Mouse (Mus musculus): ENCODE measurements around the gene Nrp2.

Gene Nrp2

GRCm38 (mm10) chr1:62820170-62820569 is 117.1 kb downstream of the Nrp2 start:
- DNase-seq (ENCODE audit: low spot score), result no peak

- DNase-seq (ENCODE audit: low spot score), result no peak
Measured at GRCm38 (mm10) chr1:62821509-62822398, 118.7 kb downstream of the Nrp2 start.

- DNase-seq (ENCODE audit: low spot score), result no peak
Measured at GRCm38 (mm10) chr1:62823549-62824195, 120.6 kb downstream of the Nrp2 start.

GRCm38 (mm10) chr1:62825822-62826765 is 123.0 kb downstream of the Nrp2 start:
- DNase-seq (ENCODE audit: low spot score), result no peak

GRCm38 (mm10) chr1:62827316-62827715 is 124.2 kb downstream of the Nrp2 start:
- DNase-seq (ENCODE audit: low spot score), result no peak

- DNase-seq (ENCODE audit: low spot score), result no peak
Measured at GRCm38 (mm10) chr1:62828156-62828555, 125.1 kb downstream of the Nrp2 start.

- no peak for DNase-seq (ENCODE audit: low spot score)
Measured at GRCm38 (mm10) chr1:62829690-62830417, 126.8 kb downstream of the Nrp2 start.

GRCm38 (mm10) chr1:62830418-62830769 is 127.3 kb downstream of the Nrp2 start:
- no peak for DNase-seq (ENCODE audit: low spot score)

- no peak for DNase-seq (ENCODE audit: low spot score)
Measured at GRCm38 (mm10) chr1:62831725-62832455, 128.8 kb downstream of the Nrp2 start.

- DNase-seq (ENCODE audit: low spot score), result no peak
Measured at GRCm38 (mm10) chr1:62833356-62833755, 130.3 kb downstream of the Nrp2 start.

GRCm38 (mm10) chr1:62834443-62835185 is 131.5 kb downstream of the Nrp2 start:
- no peak for DNase-seq (ENCODE audit: low spot score)

GRCm38 (mm10) chr1:62838083-62838482 is 135.0 kb downstream of the Nrp2 start:
- no peak for DNase-seq (ENCODE audit: low spot score)

- no peak for DNase-seq (ENCODE audit: low spot score)
Measured at GRCm38 (mm10) chr1:62838631-62839030, 135.5 kb downstream of the Nrp2 start.

- no peak for DNase-seq (ENCODE audit: low spot score)
Measured at GRCm38 (mm10) chr1:62843215-62843614, 140.1 kb downstream of the Nrp2 start.

- no peak for DNase-seq (ENCODE audit: low spot score)
Measured at GRCm38 (mm10) chr1:62850990-62851940, 148.2 kb downstream of the Nrp2 start.

GRCm38 (mm10) chr1:62853362-62853761 is 150.3 kb downstream of the Nrp2 start:
- DNase-seq (ENCODE audit: low spot score), result no peak

GRCm38 (mm10) chr1:62853996-62854395 is 150.9 kb downstream of the Nrp2 start:
- no peak for DNase-seq (ENCODE audit: low spot score)

- no peak for DNase-seq (ENCODE audit: low spot score)
Measured at GRCm38 (mm10) chr1:62859098-62859497, 156.0 kb downstream of the Nrp2 start.

Data from ovary, adult 18-20 months (tissue).